ENCODE assay signal across 28 mouse cellular contexts in the genomic region with DNA sequence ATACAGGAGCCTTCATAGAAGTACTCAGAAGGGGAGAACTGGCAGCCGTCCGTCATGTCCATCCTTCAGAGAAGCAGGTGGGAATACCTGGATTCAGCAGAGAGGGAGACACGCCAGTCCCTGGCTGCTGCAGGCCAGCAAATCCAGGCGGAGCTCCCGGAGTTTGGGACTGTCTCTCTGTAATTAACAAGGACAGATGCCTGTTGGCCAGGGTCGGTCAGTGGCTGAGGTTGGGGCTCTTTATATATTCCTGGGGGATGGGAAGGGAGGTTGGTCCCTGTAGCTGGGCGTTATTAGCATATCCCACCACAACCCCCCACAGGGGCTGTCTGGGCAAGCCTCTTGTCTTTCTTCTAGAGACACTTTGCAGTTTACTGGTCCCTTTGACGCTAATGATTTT. TPM values are rescaled to one million over a fixed set of nuclear protein-coding genes. Genes with fewer than 3 reads are reported as not detected.
A peak's percentile ranks its signal among the peaks of the same experiment; 100 is the strongest.
DNase-seq lines count a peak whose midpoint lies in the region; ATAC-seq and TF ChIP-seq lines count a peak whose summit lies in the region.
"Had no signal": no experiment of that assay in that cellular context is flagged by ENCODE, and none has a peak within 500 bp of the region (broad histone marks: within the 10 kb centered on the region; RNA-seq: fewer than 3 reads in every experiment).

A gene (minus strand): TSS at position 265 of the 400 bp plus-strand sequence.

- no peak for TF ChIP-seq CTCF in gastrocnemius, adult 2 months (IDR thresholded peaks at IDR 0.05)

- no peaks in the 10 kb centered on the region for H3K4me1 ChIP-seq in neural tube, embryonic 11.5 days (ENCODE audit: control insufficient read depth, insufficient read depth, low read length)
- no peaks in the 10 kb centered on the region for H3K4me1 ChIP-seq in limb, embryonic 11.5 days (ENCODE audit: control insufficient read depth, insufficient read depth, low read length)
- H3K4me1 ChIP-seq: heart, embryonic 15.5 days; hindbrain, embryonic 15.5 days; megakaryocyte, embryonic 14.5 days; midbrain, embryonic 15.5 days had no signal

- H3K9me3 ChIP-seq in neural tube, embryonic 11.5 days (ENCODE audit: control insufficient read depth, low read length), result no peaks in the 10 kb centered on the region
- no peaks in the 10 kb centered on the region for H3K9me3 ChIP-seq in limb, embryonic 11.5 days (ENCODE audit: control insufficient read depth, low read length)
- H3K9me3 ChIP-seq: heart, embryonic 15.5 days; hindbrain, embryonic 15.5 days; midbrain, embryonic 15.5 days; neural tube, embryonic 12.5 days had no signal

- 34% methylated on average over 8 of the region's 8 CpGs for WGBS in neural tube, embryonic 11.5 days
- 31% methylated on average over 8 of the region's 8 CpGs for WGBS in limb, embryonic 11.5 days

- no peak within 1 kb of the TSS for H3K4me2 ChIP-seq in neural tube, embryonic 11.5 days (ENCODE audit: low read depth)
- H3K4me2 ChIP-seq in limb, embryonic 11.5 days (ENCODE audit: low read depth, severe bottlenecking), result peak within 1 kb of the TSS; percentile 4; the same call in 1 of the 2 replicates
- H3K4me2 ChIP-seq: heart, embryonic 15.5 days; hindbrain, embryonic 15.5 days; midbrain, embryonic 15.5 days; neural tube, embryonic 12.5 days had no signal

- intact Hi-C loops in gastrocnemius, adult 2 months (cut with DNase I), result no loop called here

- peak within 1 kb of the TSS; percentile 79 for H3K27ac ChIP-seq in gastrocnemius, adult 2 months
- no peak within 1 kb of the TSS for H3K27ac ChIP-seq in neural tube, embryonic 11.5 days (ENCODE audit: low read depth, low read length)
- no peak within 1 kb of the TSS for H3K27ac ChIP-seq in limb, embryonic 11.5 days (replicated peaks; ENCODE audit: low read depth, low read length)
- H3K27ac ChIP-seq: heart, embryonic 15.5 days; hindbrain, embryonic 15.5 days; liver, embryonic 14.5 days; midbrain, embryonic 15.5 days; neural tube, embryonic 12.5 days had no signal

- peak; percentile 38 for DNase-seq in gastrocnemius, adult 2 months
- DNase-seq in gastrocnemius, postnatal 25 days, result no peak
- no peak for DNase-seq in neural tube, embryonic 11.5 days (ENCODE audit: low spot score)
- DNase-seq in neural tube, embryonic 10.5 days (ENCODE audit: extremely low spot score, low spot score), result no peak
- no peak for DNase-seq in limb, embryonic 11.5 days (ENCODE audit: low spot score)
- no peak for DNase-seq in testis, postnatal 14 days (ENCODE audit: low spot score)
- DNase-seq in kidney, postnatal 10 days, result no peak
- DNase-seq in layer of hippocampus, postnatal 25 days (ENCODE audit: extremely low spot score in 1 of 2, low spot score in 1 of 2), result no peak
- DNase-seq: adrenal gland, postnatal 14 days; cerebellum, adult 9-11 months; heart, postnatal 4 days; layer of hippocampus, postnatal 36 days; lung, postnatal 10 days had no signal

- no peak within 1 kb of the TSS for H3K9ac ChIP-seq in neural tube, embryonic 11.5 days (ENCODE audit: low read length)
- H3K9ac ChIP-seq in limb, embryonic 11.5 days (ENCODE audit: low read length), result no peak within 1 kb of the TSS
- H3K9ac ChIP-seq: heart, embryonic 15.5 days; hindbrain, embryonic 15.5 days; liver, embryonic 14.5 days; midbrain, embryonic 15.5 days; neural tube, embryonic 12.5 days had no signal

- no peak for ATAC-seq in neural tube, embryonic 11.5 days (ENCODE audit: insufficient read depth, low FRiP score, low TSS enrichment)
- peak; percentile 45 for ATAC-seq in limb, embryonic 11.5 days (ENCODE audit: insufficient number of reproducible peaks, low FRiP score, low TSS enrichment, low read depth)
- ATAC-seq: CD4-positive, CD25-positive, alpha-beta regulatory T cell, adult 4 months; intestine, embryonic 16.5 days; midbrain, embryonic 15.5 days; Patski had no signal

- H3K27me3 ChIP-seq in neural tube, embryonic 11.5 days (ENCODE audit: control insufficient read depth, insufficient read depth, low read length), result no peaks in the 10 kb centered on the region
- H3K27me3 ChIP-seq in limb, embryonic 11.5 days (ENCODE audit: control insufficient read depth, insufficient read depth, low read length), result 0 out of 2 replicates have a peak, but pooled peaks cover 2% of the 10 kb centered on the region
- H3K27me3 ChIP-seq: heart, embryonic 15.5 days; hindbrain, embryonic 15.5 days; megakaryocyte, embryonic 14.5 days; midbrain, embryonic 15.5 days; Patski had no signal

- H3K36me3 ChIP-seq in neural tube, embryonic 11.5 days (ENCODE audit: control insufficient read depth, insufficient read depth, low read length), result no peaks in the 10 kb centered on the region
- no peaks in the 10 kb centered on the region for H3K36me3 ChIP-seq in limb, embryonic 11.5 days (ENCODE audit: control insufficient read depth, insufficient read depth, low read length)
- H3K36me3 ChIP-seq: heart, embryonic 15.5 days; hindbrain, embryonic 15.5 days; midbrain, embryonic 15.5 days; neural tube, embryonic 12.5 days had no signal

- peak within 1 kb of the TSS; percentile 71 for H3K4me3 ChIP-seq in gastrocnemius, adult 2 months
- no peak within 1 kb of the TSS; the same call in 1 of the 2 replicates for H3K4me3 ChIP-seq in neural tube, embryonic 11.5 days (ENCODE audit: low read depth, low read length)
- no peak within 1 kb of the TSS; the same call in 1 of the 2 replicates for H3K4me3 ChIP-seq in limb, embryonic 11.5 days (ENCODE audit: low read depth, low read length)
- H3K4me3 ChIP-seq: heart, embryonic 15.5 days; hindbrain, embryonic 15.5 days; megakaryocyte, embryonic 14.5 days; midbrain, embryonic 15.5 days; neural tube, embryonic 12.5 days had no signal

RNA-seq across cellular contexts. Expression of the gene that starts here (rescaled TPM):
- total RNA-seq in gastrocnemius, adult 2 months (2021), result 1 to 10 TPM; 1.9 to 2.3 TPM
- 1 to 10 TPM; 2.1 to 2.3 TPM for total RNA-seq in gastrocnemius, postnatal 25 days (2021)
- 11.7 and 14.1 TPM in 2 replicates for polyA plus RNA-seq in neural tube, embryonic 11.5 days (2014; fragmentation: Nextera tagmentation; extraction: Ambion mirVana)
- polyA plus RNA-seq in limb, embryonic 11.5 days (2014; fragmentation: Nextera tagmentation; extraction: Ambion mirVana), result 19.1 and 20.3 TPM in 2 replicates
- not detected for total RNA-seq in layer of hippocampus, postnatal 25 days (2021)
- total RNA-seq: adrenal gland, postnatal 14 days; ES-E14; heart, adult 8-10 months; heart, postnatal 4 days; layer of hippocampus, postnatal 36 days; left cerebral cortex, postnatal 36 days had no signal
- polyA plus RNA-seq: CD4-positive, CD25-positive, alpha-beta regulatory T cell, adult 4 months; cortical plate, adult 2 months; forebrain, embryonic 11.5 days; heart, embryonic 15.5 days; hindbrain, embryonic 15.5 days; kidney, embryonic 14.5 days; midbrain, embryonic 15.5 days; Patski had no signal
